Mouse (Mus musculus) kidney, postnatal 4 days (tissue): ENCODE measurements around the gene Itpr2.

Source experiments
- DNase-seq, 2 experiments: peaks; one replicate each; pipeline ENCODE4 v3.0.0; 2021; ENCODE audit warnings: mixed read lengths in 2 of 2

Itpr2 gene

DNA sequence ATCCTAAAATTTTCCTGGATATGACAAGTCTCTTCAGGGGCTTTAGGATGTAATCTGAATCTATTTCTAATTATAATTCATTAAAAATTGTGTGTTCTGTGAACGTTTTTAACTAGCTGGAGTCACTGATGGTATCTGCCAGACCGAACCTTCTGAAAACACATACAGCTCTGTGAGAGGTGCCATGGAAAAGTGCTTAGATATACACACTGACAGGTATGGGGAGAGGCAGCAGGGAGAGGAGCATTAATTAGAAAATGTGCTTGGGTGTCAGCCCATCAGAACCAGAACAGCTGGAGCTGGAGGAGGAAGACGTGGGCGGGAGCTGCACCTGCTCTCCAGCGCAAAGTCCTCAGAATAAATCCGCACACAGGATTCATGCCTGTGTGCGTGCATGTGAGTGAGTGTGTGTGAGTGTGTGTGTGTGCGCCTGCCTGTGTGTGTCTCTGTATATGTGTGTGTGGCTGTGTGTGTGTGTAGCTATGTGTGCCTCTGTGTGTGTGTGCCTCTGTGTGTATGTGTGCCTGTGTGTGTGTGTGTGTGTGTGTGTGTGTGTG, 199.4 kb downstream of the Itpr2 start:
- peak; percentile 26 to 52 for DNase-seq

DNA sequence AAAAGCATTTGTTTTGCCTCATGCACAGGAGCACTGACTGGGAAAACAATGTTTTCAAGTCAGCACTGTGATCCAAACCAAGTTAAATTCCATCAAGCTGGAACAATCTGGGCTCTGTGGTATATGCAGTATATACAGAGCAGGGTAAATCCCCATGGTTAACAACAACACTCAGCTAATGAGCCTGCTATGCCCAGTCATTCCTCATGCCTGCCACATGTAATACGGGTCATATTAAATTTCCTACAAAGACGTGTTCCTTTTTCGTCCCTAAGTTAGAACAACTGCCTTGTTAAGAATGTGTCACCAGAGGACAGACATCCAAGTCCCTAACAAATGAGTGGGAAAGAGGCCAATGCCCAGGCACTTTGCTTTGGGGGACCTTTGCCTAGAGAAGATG, 199.9 kb downstream of the Itpr2 start:
- DNase-seq = no peak

DNA sequence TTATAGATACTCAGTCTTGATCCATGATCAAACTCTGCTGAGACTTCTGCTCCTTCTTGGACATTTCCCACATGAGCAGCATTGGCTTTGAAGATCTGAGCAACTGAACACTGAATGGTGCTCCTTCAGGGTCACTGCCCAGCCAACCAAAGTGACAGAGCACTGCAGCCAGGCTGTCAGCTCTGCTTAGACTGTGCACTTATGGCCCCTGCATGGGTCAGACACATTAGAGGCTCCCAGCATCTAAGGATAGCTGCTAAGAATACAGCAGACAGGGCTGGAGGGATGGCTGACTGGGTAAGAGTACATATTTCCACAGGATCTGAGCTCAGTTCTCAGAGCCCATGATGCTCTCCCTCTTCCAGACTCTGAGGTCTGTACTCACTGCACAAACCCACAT, 201.1 kb downstream of the Itpr2 start:
- DNase-seq = no peak

DNA sequence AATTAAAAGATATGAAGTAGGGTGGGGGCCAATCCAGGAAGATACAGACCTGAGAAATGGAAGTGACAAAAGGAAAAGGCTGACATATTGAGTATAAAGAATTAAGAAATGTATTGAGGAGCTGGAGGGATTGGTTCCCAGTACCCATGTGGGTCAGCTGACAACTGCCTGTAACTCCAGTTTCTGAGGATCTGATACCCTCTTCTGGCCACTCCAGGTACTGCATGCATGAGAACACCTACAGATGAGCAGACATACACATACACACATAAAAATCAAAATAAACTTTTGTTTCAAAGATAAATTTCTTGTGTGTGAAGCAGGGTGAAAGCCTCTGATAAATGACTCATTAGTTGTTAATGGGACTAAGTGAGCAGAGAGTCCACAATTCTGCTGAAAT, 203.3 kb downstream of the Itpr2 start:
- DNase-seq = peak in 1 of 2 experiments; percentile 32

DNA sequence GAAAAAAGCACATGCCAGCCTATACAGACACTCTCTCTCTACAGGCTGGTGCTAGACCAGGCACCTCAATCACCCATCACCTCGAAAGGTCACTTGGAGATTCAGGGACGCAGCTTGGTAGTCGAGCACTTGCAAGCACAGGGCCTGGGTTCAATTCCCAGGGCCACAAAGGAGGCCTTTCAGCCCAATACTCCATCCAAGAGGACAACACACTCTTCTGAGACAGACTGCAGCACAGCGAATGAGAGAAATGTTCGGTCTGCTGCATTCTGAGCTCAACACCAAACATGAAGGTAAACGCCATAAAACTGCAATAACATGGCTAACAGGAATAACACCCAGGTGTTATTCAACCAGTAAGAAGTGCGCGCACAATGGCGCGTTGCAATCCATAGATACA, 211.0 kb downstream of the Itpr2 start:
- no peak for DNase-seq

DNA sequence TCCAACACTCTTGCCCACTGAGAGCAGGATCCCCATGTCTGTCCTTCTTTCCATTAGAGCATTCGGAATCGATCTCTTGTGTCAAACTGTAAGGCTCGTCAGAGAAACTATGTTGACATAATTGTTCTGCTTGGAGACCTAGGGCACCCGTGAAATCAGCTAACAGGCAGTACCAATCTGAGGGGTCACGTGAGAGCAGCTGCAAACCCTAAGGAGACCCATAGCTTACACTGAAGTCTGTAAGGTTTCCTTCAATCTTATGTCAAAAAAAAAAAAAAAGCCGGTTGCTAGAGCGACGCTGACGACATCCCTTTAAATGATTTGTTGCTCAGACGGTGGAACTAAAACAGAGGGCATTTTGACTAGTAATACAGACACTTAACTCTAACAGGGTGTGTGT, 212.2 kb downstream of the Itpr2 start:
- no peak for DNase-seq

DNA sequence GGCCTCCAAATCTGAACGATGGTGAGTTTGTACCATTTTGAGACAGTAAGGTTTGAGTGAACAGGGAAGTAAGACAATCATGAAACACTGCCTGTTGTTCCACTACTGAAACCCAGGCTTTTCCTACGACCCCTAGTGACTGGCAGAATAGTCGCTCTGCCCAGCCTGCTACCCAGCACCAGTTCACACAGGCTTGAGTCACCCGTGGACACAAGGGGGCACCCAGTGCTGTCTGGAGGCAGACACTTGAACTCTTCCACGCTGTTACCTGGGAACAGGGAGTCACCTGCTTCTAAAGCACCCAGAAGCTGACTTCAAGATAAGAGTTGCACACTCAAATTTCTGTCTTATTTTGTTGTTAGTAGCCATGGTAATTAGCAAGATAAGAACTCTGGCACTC, 213.8 kb downstream of the Itpr2 start:
- no peak for DNase-seq

DNA sequence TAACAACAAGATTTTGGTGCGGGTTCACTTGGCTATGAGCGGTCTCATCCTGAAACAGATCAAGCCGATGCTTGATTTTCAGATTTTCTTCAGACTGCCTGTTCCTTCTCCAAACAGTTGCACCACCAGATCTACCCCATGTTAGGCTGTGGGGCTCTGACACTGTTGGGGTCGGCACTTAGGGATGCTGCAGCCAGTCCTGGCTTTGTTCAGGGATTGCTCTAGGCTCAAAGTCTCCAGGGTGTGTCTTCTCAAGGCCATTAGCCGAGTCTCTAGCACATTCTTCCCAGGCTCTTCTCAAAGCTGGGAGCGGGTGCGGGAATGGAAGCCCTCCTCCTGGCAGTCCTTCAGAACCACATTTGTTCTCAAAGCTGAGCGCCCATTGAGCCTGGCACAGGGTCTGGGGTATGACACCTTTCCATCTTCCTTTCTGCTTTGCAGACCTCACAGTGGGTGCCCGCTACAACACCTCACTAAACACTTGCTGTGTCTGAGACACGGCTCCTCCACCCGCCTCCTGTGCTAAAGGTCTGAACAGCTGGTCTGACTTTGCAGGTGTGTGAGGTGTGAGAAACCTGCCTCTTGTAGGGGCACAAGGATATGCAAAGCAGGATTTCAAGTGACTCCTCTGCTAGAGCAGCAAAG, 217.0 kb downstream of the Itpr2 start:
- no peak for DNase-seq

DNA sequence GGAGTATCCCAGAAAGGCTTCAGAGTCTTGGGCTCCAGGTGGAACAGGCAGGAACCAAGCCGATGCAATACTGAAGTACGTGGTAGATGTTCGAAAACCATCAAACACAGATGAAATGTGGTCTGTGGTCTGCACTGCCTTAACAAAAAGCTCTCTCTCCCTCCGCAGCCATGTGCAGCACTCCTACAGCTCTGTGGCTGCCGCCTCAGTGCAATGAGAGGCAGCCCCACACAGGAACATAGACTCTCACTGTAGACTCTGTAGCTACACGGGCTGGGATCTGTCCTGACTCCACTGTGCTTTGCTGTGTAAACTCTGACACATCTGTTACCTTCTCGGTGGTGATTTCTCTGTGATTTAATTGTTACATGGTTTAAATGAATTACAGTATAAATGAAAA, 218.0 kb downstream of the Itpr2 start:
- DNase-seq = no peak

DNA sequence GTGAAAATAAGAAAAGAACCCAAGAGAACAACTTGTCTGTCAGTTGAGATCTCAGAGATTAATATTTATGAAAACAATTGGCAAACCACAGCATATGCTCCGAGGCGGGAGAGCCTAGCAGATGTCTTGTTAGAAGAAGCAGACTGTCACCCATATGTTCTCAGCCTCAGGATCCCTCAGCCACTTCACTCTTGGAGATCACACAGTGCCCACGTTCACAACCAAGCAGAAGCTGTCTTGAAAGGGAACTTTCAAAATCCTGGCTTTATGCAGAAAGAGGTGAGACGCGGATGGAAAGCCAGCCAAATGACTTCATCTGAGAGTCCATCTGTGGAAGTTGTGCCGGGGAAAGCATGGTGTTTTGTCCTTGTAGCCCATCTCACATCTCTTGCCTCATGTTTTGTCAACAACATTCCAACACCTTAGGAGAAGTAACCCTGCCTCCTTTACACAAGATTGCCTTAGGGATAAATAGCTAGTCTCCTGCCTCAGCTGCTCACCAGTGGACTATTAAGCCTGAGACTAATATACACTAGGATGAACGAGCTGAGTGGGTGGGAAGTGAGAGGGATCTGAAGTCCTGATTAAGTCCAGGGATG, 219.9 kb downstream of the Itpr2 start:
- no peak for DNase-seq

DNA sequence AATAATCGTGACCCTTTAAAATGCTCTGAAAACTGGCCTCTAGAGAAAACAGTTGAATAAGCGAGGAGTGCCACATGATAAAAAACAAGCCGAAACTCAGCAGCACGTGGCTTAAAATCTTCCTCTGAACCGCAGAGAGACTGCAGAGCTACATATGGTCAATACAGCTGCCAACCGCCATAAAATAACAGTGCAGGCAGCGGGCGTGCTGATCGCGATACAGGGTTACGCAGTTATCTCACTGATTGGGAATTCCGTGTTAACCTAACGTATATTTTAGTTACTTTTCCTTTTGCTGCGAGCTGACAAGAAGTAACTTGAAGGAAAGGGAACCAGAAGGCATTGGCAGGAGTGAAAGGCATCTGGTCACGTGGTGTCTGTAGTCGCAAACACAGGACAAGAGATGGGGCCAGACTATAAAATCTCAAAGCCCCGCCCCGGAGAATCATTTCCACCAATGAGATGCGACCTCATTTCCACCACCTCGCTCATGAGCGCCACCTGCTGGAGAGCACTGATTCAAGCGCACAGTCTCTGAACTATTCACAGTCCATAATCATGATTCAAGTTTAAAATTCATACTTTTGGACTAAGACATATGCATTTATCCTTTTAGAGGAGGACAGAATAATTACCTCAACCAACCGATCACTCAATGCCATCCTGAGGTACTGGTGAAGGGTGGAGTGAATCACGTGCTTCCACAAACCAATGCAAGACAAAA, 220.7 kb downstream of the Itpr2 start:
- DNase-seq = peak; percentile 39 to 45

DNA sequence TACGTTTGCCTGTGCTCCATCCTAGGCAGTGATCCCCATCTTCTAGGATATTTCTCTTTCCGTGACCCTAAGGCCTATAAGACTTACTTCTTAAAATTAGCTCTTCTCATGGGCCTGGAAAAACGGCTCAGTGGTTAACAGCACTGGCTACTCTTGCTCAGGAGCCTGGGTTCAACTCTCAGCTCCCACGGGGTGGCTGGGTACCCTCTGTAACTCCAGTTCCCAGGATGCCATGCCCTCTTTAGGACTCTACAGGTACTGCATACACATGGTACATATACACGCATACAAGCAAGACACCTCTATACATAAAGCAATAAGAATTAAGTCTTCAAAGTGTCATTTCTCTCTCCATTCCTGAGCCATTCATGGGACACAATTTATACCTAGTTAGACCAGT, 228.8 kb downstream of the Itpr2 start:
- no peak for DNase-seq

DNA sequence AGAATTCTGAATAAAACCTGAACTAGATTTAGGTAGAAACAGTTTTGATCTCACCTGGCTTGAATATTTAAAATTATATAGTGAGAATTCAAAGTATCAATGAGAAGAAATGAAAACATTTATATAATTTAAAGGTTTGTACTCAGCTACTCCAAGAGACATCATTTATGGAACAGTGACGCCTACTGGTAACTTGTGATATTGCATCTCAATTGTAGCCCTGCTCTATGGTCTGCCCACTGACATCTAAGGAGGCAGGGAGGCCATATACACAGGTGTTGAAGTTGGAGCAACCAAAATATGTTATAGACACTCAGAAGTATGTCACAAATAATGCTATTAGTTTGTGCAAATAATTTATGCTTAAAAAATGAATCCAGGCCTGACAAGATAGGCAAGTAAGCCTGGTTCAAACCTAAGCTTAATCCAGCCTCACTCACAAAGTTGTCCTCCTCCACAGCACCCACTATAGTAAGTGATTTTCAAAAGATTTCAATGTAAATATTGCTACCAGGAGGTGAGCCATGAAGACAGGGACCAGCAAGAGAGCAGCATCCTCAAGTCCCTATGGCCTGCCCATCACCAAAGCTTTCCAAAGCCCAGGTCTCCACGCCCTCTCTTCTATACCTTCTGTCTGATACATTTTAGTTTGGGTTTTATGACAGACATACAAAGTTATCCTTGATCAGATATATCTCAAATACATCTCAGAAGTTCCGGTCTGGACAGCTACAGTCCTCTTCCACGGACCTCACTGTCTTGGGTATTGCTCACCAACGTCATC, 229.6 kb downstream of the Itpr2 start:
- peak; percentile 49 to 52 for DNase-seq

DNA sequence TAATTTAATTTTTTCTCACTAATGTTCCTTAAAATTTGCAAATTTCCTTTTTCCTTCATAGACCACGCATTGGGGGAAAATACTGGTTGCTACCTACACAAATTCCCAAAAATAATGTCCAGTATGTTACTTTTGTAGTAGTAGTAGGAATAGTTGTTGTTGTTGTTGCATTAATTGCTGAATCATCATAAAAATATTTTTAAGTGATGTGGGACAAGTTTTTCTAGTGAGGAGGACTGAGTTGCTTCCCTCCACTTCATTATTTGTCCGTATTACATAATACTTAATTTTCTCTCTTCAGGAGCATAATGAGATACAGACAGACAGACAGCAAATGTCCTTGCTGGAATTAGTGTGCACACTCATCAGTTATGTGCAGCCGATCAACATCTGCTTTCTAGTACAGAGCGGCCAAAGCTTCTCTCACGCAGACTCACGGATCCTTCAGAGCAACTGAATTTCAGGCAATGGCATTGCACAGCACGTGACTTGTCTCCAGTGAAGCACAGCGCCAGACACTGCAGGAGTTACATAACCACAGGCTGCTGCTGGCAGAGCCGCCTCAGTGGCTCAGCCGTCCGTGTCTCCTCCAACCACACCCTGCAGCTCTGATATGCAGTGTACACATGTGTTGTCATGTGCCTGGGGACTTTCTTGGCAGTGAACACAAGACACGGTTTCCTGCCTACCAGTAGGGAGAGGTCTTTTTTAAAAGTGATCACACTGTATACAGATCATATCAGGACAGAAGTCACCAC, 231.1 kb downstream of the Itpr2 start:
- peak; percentile 70 to 83 for DNase-seq

DNA sequence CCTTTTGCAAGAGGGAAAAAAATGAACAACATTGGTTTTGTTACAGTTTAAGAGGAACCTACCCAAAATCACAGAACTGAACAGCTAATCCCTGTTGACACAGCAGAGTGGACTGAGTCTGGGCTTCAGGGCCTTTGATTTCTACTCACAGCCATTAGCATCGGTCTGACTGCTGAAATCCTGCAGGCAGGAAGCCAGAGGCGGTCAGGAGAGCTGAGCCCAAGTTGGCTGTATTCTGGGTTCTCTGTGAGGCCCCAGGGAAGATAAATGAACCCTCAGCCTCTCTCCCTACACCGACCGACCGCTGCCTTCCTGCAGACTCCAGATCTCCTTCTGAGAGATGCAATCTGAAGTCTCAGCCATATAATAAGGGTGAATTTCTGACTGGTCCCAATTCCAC, 231.9 kb downstream of the Itpr2 start:
- DNase-seq = peak in 1 of 2 experiments; percentile 41

DNA sequence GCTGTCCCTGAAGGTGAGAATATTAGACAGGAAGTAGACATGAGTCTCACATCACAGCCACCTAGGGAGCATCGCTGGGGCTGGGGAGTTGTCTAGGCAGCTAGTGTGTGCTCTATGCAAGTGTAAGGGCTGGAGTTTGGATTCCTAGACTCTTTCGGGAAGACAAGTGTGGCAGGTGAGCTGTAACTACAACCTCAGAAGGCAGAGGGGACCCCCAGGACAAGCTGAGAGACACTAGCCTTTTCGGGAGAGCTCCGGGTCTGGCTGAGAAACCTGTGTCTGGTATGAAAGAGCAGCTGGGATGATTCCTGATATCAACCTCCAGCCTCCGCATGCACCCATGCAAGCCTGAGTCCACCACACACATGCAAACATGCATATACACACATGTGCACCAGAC, 232.7 kb downstream of the Itpr2 start:
- no peak for DNase-seq

DNA sequence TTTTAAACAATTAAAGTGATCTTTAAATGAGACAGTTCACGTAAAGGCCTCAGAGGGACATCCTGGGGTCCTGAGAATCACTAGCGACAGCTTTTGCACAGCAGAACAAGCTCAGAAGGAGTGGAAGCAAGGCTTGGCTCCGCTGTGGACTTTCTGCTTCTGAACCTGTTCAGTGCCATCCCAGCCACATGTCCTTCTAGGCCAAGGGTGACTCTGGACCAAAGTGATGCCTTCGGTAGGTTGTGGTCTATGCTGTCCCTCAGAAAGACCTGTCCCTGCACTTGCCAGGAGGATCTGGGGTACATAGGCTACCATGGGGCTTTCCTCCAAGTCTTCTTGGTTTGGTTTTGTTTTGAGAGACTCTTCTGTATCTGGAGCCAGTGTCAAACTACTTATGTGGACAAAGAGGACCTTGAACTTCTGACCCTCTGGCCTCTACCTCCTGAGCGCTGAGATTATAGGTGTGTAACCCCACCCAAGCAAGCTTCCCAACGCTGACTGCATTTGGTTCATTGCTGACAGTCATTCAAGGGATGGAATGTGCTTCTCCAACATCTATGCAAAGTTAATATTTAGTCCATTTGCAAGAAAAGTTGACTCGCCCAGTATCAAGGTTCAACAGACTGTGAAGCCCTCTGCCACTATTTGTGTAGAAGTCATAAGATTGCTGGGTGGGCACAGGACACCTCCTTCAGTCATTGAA, 241.2 kb downstream of the Itpr2 start:
- peak; percentile 8 to 29 for DNase-seq

DNA sequence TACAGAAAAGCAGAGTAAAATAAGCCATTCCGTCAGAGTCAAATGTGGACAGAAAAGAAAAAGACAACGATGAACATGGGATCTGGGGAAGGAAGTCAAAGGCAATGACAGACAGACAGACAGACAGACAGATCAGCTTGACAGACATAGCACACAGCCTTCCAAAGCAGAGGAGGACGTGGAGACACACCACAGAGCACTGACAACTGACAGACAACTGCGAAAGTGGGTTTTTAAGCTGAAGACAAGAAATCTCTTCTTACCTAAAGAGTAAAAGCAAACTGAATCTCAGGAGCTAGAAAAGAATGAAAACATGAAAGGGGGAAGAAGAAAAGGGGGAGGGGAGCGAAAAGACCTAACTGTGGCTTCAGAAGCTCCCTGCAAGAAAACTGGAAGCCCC, 243.3 kb downstream of the Itpr2 start:
- no peak for DNase-seq

DNA sequence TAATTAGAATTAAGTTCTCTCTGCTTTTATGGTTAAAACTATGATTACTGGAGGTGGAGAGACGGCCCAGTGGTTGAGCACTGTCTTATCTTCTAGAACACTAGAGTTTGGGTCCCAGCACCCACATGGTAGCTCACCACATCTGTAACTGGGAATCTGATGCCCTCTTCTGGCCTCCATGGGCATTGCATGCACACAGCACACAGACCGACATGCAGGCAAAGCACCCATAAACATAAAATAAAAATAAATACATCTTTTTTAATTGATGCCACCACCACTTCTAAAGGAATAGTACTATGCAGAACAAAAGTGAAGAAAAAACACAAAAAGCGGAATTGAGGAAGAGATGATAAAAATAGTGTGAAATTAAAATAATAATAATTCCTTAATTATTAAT, 243.8 kb downstream of the Itpr2 start:
- no peak for DNase-seq

DNA sequence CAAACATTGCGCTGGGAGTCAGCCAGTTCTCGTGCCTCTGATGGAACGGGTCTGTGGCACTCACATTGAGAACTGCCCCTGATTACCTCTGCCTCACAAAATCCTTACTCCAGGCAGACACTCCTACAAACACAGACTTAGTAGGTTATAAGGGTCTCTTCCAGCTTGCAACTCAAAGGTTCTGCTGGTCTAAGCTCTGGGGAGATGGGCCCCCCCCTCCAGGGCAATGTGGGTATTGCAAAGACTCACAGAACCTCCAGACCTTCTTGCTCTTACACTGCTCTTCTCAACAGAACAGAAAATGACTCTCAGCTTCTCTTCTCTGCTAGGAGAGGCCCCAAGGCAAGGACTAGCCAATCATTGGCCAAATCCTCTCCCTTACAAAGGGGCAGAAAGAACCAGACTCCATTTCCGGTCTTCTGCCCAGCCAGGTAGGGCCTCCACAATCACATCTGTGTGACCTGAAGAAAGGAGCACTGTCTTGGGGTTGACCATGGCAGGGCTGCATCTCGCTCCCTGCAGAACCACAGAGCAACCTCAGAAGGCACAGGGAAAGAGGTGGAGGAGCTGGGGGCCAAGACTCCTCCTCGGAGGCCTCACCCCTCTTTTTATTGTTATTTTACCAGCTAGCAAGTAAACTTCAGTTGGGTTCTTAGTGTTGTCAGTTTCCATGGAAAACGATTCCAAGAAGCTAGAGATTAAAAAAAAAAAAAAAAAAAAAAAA, 244.9 kb downstream of the Itpr2 start:
- peak; percentile 49 to 59 for DNase-seq

DNA sequence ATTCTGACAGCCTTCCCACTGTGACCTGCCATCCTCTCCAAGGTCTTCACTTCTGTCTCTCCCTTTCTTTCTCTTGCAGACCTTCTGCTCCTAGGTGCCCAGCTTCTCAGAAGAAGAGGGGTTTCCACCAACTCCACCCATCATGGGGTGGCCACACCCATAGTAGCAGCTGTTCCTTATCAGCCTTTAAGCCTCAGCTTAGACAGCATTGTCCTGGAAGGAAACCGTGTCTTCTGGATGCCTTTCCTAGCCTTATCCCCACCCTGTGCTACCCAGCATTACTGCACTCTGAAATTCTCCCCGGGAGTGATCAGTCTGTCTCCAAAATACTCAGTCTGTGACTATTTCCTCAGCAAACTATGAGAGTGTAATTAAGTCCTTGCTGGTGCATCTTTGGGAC, 245.6 kb downstream of the Itpr2 start:
- no peak for DNase-seq
